Mouse (Mus musculus): ENCODE results near the gene Snx25.

- TF ChIP-seq POLR2A (IDR thresholded peaks at IDR 0.05; ENCODE audit: borderline replicate concordance, insufficient read depth, low read length) (no peak), CTCF (IDR thresholded peaks at IDR 0.05; ENCODE audit: borderline replicate concordance, insufficient read depth, low read depth, low read length) (no peak)
Measured at GRCm38 (mm10) chr8:46022758-46023157, 129.2 kb downstream of the Snx25 start.
